Comparison of ENCODE assay signal across 21 mouse cellular contexts in the genomic region with DNA sequence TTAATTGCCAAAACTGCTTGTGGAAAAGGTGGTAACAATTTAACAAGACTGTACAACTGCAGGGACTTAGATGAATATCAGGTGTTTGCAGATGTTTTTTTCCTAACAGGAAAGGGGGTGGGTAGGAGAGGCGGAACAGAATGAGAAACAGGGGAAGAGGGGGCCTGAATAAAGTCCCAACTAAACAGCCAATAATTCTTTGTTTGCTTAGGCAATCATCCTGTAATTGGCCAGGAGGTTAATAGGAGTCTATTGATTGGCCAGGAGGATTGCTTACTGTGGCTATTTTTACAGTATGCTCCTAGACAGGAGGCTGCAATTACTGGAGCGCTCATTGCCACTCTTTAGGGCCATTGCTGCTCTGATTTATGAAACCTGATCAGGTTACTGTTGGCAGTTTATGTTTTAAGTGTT.
A peak's percentile ranks its signal among the peaks of the same experiment; 100 is the strongest.
DNase-seq lines count a peak whose midpoint lies in the region; ATAC-seq lines count a peak whose summit lies in the region.
"Had no signal": no experiment of that assay in that cellular context is flagged by ENCODE, and none has a peak within 500 bp of the region (broad histone marks: within the 10 kb centered on the region; RNA-seq: fewer than 3 reads in every experiment).

No protein-coding gene starts in this region.

- H3K4me1 ChIP-seq in embryonic facial prominence, embryonic 13.5 days, result peaks cover 52% of the 10 kb centered on the region
- peaks cover 40% of the 10 kb centered on the region for H3K4me1 ChIP-seq in kidney, embryonic 14.5 days (ENCODE audit: control insufficient read depth, insufficient read depth, low read length)
- H3K4me1 ChIP-seq in limb, embryonic 11.5 days (ENCODE audit: control insufficient read depth, insufficient read depth, low read length), result peaks cover 25% of the 10 kb centered on the region
- H3K4me1 ChIP-seq in forebrain, embryonic 13.5 days, result peaks cover 7% of the 10 kb centered on the region; the same call in 1 of the 2 replicates

- no peaks in the 10 kb centered on the region for H3K27me3 ChIP-seq in embryonic facial prominence, embryonic 13.5 days
- H3K27me3 ChIP-seq in kidney, embryonic 14.5 days (ENCODE audit: control insufficient read depth, insufficient read depth, low read length), result no peaks in the 10 kb centered on the region
- no peaks in the 10 kb centered on the region for H3K27me3 ChIP-seq in limb, embryonic 11.5 days (ENCODE audit: control insufficient read depth, insufficient read depth, low read length)
- no peaks in the 10 kb centered on the region for H3K27me3 ChIP-seq in forebrain, embryonic 13.5 days
- H3K27me3 ChIP-seq: embryonic facial prominence, embryonic 15.5 days; heart, embryonic 15.5 days; liver, embryonic 13.5 days had no signal

- no peaks in the 10 kb centered on the region for H3K9me3 ChIP-seq in embryonic facial prominence, embryonic 13.5 days
- no peaks in the 10 kb centered on the region for H3K9me3 ChIP-seq in kidney, embryonic 14.5 days (ENCODE audit: control insufficient read depth, low read length)
- no peaks in the 10 kb centered on the region for H3K9me3 ChIP-seq in limb, embryonic 11.5 days (ENCODE audit: control insufficient read depth, low read length)
- H3K9me3 ChIP-seq in forebrain, embryonic 13.5 days (replicated peaks), result no peaks in the 10 kb centered on the region
- H3K9me3 ChIP-seq: embryonic facial prominence, embryonic 15.5 days; heart, embryonic 15.5 days; liver, embryonic 13.5 days; midbrain, embryonic 10.5 days had no signal

- H3K4me3 ChIP-seq in embryonic facial prominence, embryonic 13.5 days, result no peak overlapping the region
- no peak overlapping the region for H3K4me3 ChIP-seq in kidney, embryonic 14.5 days (ENCODE audit: low read length)
- no peak overlapping the region for H3K4me3 ChIP-seq in limb, embryonic 11.5 days (ENCODE audit: low read depth, low read length)
- H3K4me3 ChIP-seq in forebrain, embryonic 13.5 days, result no peak overlapping the region
- H3K4me3 ChIP-seq: embryonic facial prominence, embryonic 15.5 days; heart, embryonic 15.5 days; liver, embryonic 13.5 days; midbrain, embryonic 10.5 days had no signal

- H3K4me2 ChIP-seq in embryonic facial prominence, embryonic 13.5 days, result 0 out of 2 replicates have a peak overlapping the region, but pooled peaks have one; percentile 12
- no peak overlapping the region; the same call in 1 of the 2 replicates for H3K4me2 ChIP-seq in kidney, embryonic 14.5 days (replicated peaks; ENCODE audit: low read depth, low read length)
- H3K4me2 ChIP-seq in limb, embryonic 11.5 days (ENCODE audit: low read depth, severe bottlenecking), result 0 out of 2 replicates have a peak overlapping the region, but pooled peaks have one; percentile 12
- no peak overlapping the region for H3K4me2 ChIP-seq in forebrain, embryonic 13.5 days
- H3K4me2 ChIP-seq: embryonic facial prominence, embryonic 15.5 days; heart, embryonic 15.5 days; liver, embryonic 13.5 days had no signal

- H3K9ac ChIP-seq in embryonic facial prominence, embryonic 13.5 days, result no peak overlapping the region
- no peak overlapping the region for H3K9ac ChIP-seq in kidney, embryonic 14.5 days (ENCODE audit: low read depth, low read length)
- no peak overlapping the region for H3K9ac ChIP-seq in limb, embryonic 11.5 days (ENCODE audit: low read length)
- H3K9ac ChIP-seq in forebrain, embryonic 13.5 days, result no peak overlapping the region
- H3K9ac ChIP-seq: embryonic facial prominence, embryonic 15.5 days; forebrain, postnatal 0 days; heart, embryonic 15.5 days; liver, embryonic 13.5 days had no signal

- DNase-seq in kidney, adult 18-20 months, result peak; percentile 18
- DNase-seq in kidney, postnatal 4 days, result no peak
- peak; percentile 70 for DNase-seq in limb, embryonic 11.5 days (ENCODE audit: low spot score)
- no peak for DNase-seq in testis, postnatal 10 days (ENCODE audit: low spot score)
- DNase-seq in cerebellum, adult 9-10 months, result no peak
- DNase-seq: B cell, adult 2 months; cerebellum, adult 2 months; forebrain, postnatal 0 days; heart, postnatal 4 days; liver, embryonic 13.5 days; right cerebral cortex, adult 18-20 months; thymus, postnatal 25 days had no signal

- H3K36me3 ChIP-seq in embryonic facial prominence, embryonic 13.5 days, result no peaks in the 10 kb centered on the region
- no peaks in the 10 kb centered on the region for H3K36me3 ChIP-seq in kidney, embryonic 14.5 days (ENCODE audit: control insufficient read depth, insufficient read depth, low read length)
- H3K36me3 ChIP-seq in limb, embryonic 11.5 days (ENCODE audit: control insufficient read depth, insufficient read depth, low read length), result no peaks in the 10 kb centered on the region
- no peaks in the 10 kb centered on the region for H3K36me3 ChIP-seq in forebrain, embryonic 13.5 days (ENCODE audit: poor library complexity, severe bottlenecking)
- H3K36me3 ChIP-seq: embryonic facial prominence, embryonic 15.5 days; heart, embryonic 15.5 days; liver, embryonic 13.5 days; midbrain, embryonic 10.5 days had no signal

- 13% methylated on average over 2 of the region's 2 CpGs for WGBS in embryonic facial prominence, embryonic 13.5 days
- 10% methylated on average over 2 of the region's 2 CpGs for WGBS in kidney, embryonic 14.5 days
- WGBS in limb, embryonic 11.5 days, result 1% methylated on average over 2 of the region's 2 CpGs
- WGBS in forebrain, embryonic 13.5 days, result 62% methylated on average over 2 of the region's 2 CpGs

- peak; percentile 56; the same call in 1 of the 2 replicates for ATAC-seq in embryonic facial prominence, embryonic 13.5 days (ENCODE audit: insufficient number of reproducible peaks, insufficient read depth, low FRiP score, low TSS enrichment, low read depth)
- ATAC-seq in kidney, embryonic 14.5 days (ENCODE audit: low FRiP score, low TSS enrichment), result peak; percentile 81
- peak; percentile 90 for ATAC-seq in limb, embryonic 11.5 days (ENCODE audit: insufficient number of reproducible peaks, low FRiP score, low TSS enrichment, low read depth)
- no peak for ATAC-seq in forebrain, embryonic 13.5 days
- ATAC-seq: forebrain, postnatal 0 days; hindbrain, embryonic 16.5 days had no signal

- 0 out of 2 replicates have a peak overlapping the region, but pooled peaks have one; percentile 18 for H3K27ac ChIP-seq in embryonic facial prominence, embryonic 13.5 days
- H3K27ac ChIP-seq in kidney, embryonic 14.5 days (ENCODE audit: low read depth, low read length), result peak overlapping the region; percentile 37; the same call in 1 of the 2 replicates
- peak overlapping the region; percentile 32 for H3K27ac ChIP-seq in limb, embryonic 11.5 days (replicated peaks; ENCODE audit: low read depth, low read length)
- no peak overlapping the region for H3K27ac ChIP-seq in forebrain, embryonic 13.5 days
- H3K27ac ChIP-seq: embryonic facial prominence, embryonic 15.5 days; heart, embryonic 15.5 days; liver, embryonic 13.5 days; macrophage; midbrain, embryonic 10.5 days; stomach, postnatal 0 days had no signal

Comparison
In these comparisons a context has a peak if more than half of its experiments do, and no peak if none do; other contexts are left out.
1. DNase-seq: peak in kidney, adult 18-20 months (single experiment) and limb, embryonic 11.5 days (single experiment); none in kidney, postnatal 4 days (0 of 2), testis, postnatal 10 days (single experiment) and cerebellum, adult 9-10 months (single experiment).
2. H3K4me2 ChIP-seq: peak in embryonic facial prominence, embryonic 13.5 days (single experiment) and limb, embryonic 11.5 days (single experiment); none in kidney, embryonic 14.5 days (single experiment) and forebrain, embryonic 13.5 days (single experiment).